Comparison of ENCODE assay signal across 20 mouse cellular contexts in genomic region chr11:32373266-32374026, GRCm38 (mm10). TPM values are rescaled to one million over a fixed set of nuclear protein-coding genes. Genes with fewer than 3 reads are reported as not detected.
DNase-seq lines count a peak whose midpoint lies in the region; ATAC-seq and TF ChIP-seq lines count a peak whose summit lies in the region.
"Had no signal": no experiment of that assay in that cellular context is flagged by ENCODE, and none has a peak within 500 bp of the region (broad histone marks: within the 10 kb centered on the region; RNA-seq: fewer than 3 reads in every experiment).

No protein-coding gene starts in this region.

- intact Hi-C loops in heart, postnatal 10 days (cut with DNase I): no loop called here

- no peak overlapping the region for H3K27ac ChIP-seq in forebrain, embryonic 14.5 days (ENCODE audit: low read depth, low read length)
- H3K27ac ChIP-seq in hindbrain, embryonic 14.5 days: peak overlapping the region; percentile 69
- H3K27ac ChIP-seq in midbrain, embryonic 15.5 days: 0 out of 2 replicates have a peak overlapping the region, but pooled peaks have one; percentile 30
- H3K27ac ChIP-seq in heart, embryonic 12.5 days (ENCODE audit: poor library complexity, severe bottlenecking): no peak overlapping the region
- H3K27ac ChIP-seq in thymus, adult 2 months (ENCODE audit: control insufficient read depth, insufficient read depth, low read length): no peak overlapping the region
- H3K27ac ChIP-seq in lung, postnatal 0 days (ENCODE audit: low read length): no peak overlapping the region
- H3K27ac ChIP-seq: kidney, postnatal 0 days; limb, embryonic 13.5 days; liver, embryonic 15.5 days; midbrain, embryonic 12.5 days had no signal

- no peak overlapping the region for H3K9ac ChIP-seq in forebrain, embryonic 14.5 days (ENCODE audit: low read length)
- H3K9ac ChIP-seq in hindbrain, embryonic 14.5 days: no peak overlapping the region
- H3K9ac ChIP-seq in midbrain, embryonic 15.5 days: no peak overlapping the region
- H3K9ac ChIP-seq in heart, embryonic 12.5 days: no peak overlapping the region
- no peak overlapping the region for H3K9ac ChIP-seq in lung, postnatal 0 days (replicated peaks; ENCODE audit: low read depth)
- H3K9ac ChIP-seq: limb, embryonic 13.5 days; liver, embryonic 15.5 days; midbrain, embryonic 12.5 days had no signal

- DNase-seq in R1 (ENCODE audit: low read depth, low spot score): peak; percentile 10
- DNase-seq in forebrain, embryonic 14.5 days (ENCODE audit: low spot score): peak; percentile 49
- DNase-seq in hindbrain, embryonic 14.5 days (ENCODE audit: low spot score): no peak
- no peak for DNase-seq in thymus, adult 2 months
- DNase-seq in lung, postnatal 0 days (ENCODE audit: low spot score): no peak
- DNase-seq in heart, postnatal 10 days: no peak
- DNase-seq: cerebellum, adult 9-11 months; gastrocnemius, postnatal 25 days; heart, postnatal 36 days; layer of hippocampus, adult 9-11 months; lung, postnatal 36 days had no signal

- TF ChIP-seq CTCF in thymus, adult 2 months (IDR thresholded peaks at IDR 0.05; ENCODE audit: borderline replicate concordance, control insufficient read depth, extremely low read depth, insufficient read depth, low read length, poor library complexity): no peak
- no peak for TF ChIP-seq CTCF in lung, postnatal 0 days (IDR thresholded peaks at IDR 0.05)

- no peak overlapping the region for H3K4me2 ChIP-seq in forebrain, embryonic 14.5 days (ENCODE audit: low read length)
- 0 out of 2 replicates have a peak overlapping the region, but pooled peaks have one; percentile 7 for H3K4me2 ChIP-seq in hindbrain, embryonic 14.5 days (replicated peaks)
- no peak overlapping the region for H3K4me2 ChIP-seq in midbrain, embryonic 15.5 days
- H3K4me2 ChIP-seq in heart, embryonic 12.5 days: no peak overlapping the region
- H3K4me2 ChIP-seq in lung, postnatal 0 days (replicated peaks; ENCODE audit: low read depth, low read length): no peak overlapping the region
- H3K4me2 ChIP-seq: heart, embryonic 11.5 days; limb, embryonic 13.5 days; liver, embryonic 15.5 days; midbrain, embryonic 12.5 days had no signal

- TF ChIP-seq EP300 in lung, postnatal 0 days (IDR thresholded peaks at IDR 0.05): no peak

- 37% methylated on average over 13 of the region's 13 CpGs for WGBS in forebrain, embryonic 14.5 days
- whole genome bisulfite sequencing in hindbrain, embryonic 14.5 days: 58% methylated on average over 13 of the region's 13 CpGs
- 74% methylated on average over 13 of the region's 13 CpGs for WGBS in midbrain, embryonic 15.5 days
- WGBS in heart, embryonic 12.5 days: 83% methylated on average over 13 of the region's 13 CpGs
- WGBS in thymus, adult 2 months: 95% methylated on average over 13 of the region's 13 CpGs
- 83% methylated on average over 13 of the region's 13 CpGs for WGBS in lung, postnatal 0 days

- peak; percentile 57; the same call in 1 of the 2 replicates for ATAC-seq in forebrain, embryonic 14.5 days
- ATAC-seq in hindbrain, embryonic 14.5 days (ENCODE audit: low FRiP score): peak; percentile 55
- 0 out of 2 replicates have a peak, but pooled peaks have one; percentile 30 for ATAC-seq in midbrain, embryonic 15.5 days (replicated peaks)
- no peak for ATAC-seq in heart, embryonic 12.5 days (ENCODE audit: insufficient number of reproducible peaks, low FRiP score)
- ATAC-seq in lung, postnatal 0 days: no peak
- ATAC-seq: intestine, postnatal 0 days had no signal

- no peak for TF ChIP-seq POLR2A in thymus, adult 2 months (IDR thresholded peaks at IDR 0.05; ENCODE audit: control insufficient read depth, extremely low read depth, insufficient read depth, low read length, poor library complexity)

- H3K4me3 ChIP-seq in forebrain, embryonic 14.5 days (ENCODE audit: low read depth, low read length): no peak overlapping the region
- no peak overlapping the region for H3K4me3 ChIP-seq in hindbrain, embryonic 14.5 days (replicated peaks; ENCODE audit: low read length)
- no peak overlapping the region for H3K4me3 ChIP-seq in midbrain, embryonic 15.5 days
- no peak overlapping the region for H3K4me3 ChIP-seq in heart, embryonic 12.5 days
- H3K4me3 ChIP-seq in thymus, adult 2 months (ENCODE audit: control insufficient read depth, insufficient read depth, low read length): no peak overlapping the region
- H3K4me3 ChIP-seq in lung, postnatal 0 days (ENCODE audit: low read depth, low read length): no peak overlapping the region
- H3K4me3 ChIP-seq: limb, embryonic 13.5 days; liver, embryonic 15.5 days; midbrain, embryonic 12.5 days had no signal

- peaks cover 12% of the 10 kb centered on the region for H3K4me1 ChIP-seq in forebrain, embryonic 14.5 days (ENCODE audit: control insufficient read depth, insufficient read depth, low read length)
- peaks cover 11% of the 10 kb centered on the region for H3K4me1 ChIP-seq in hindbrain, embryonic 14.5 days (replicated peaks; ENCODE audit: control insufficient read depth, insufficient read depth, low read length)
- no peaks in the 10 kb centered on the region for H3K4me1 ChIP-seq in midbrain, embryonic 15.5 days
- H3K4me1 ChIP-seq in heart, embryonic 12.5 days (replicated peaks): no peaks in the 10 kb centered on the region
- H3K4me1 ChIP-seq in thymus, adult 2 months (replicated peaks; ENCODE audit: control insufficient read depth, insufficient read depth, low read length): no peaks in the 10 kb centered on the region
- no peaks in the 10 kb centered on the region for H3K4me1 ChIP-seq in lung, postnatal 0 days (ENCODE audit: insufficient read depth, low read depth, low read length)
- H3K4me1 ChIP-seq: limb, embryonic 13.5 days; liver, embryonic 15.5 days had no signal

- peaks cover 40% of the 10 kb centered on the region for H3K36me3 ChIP-seq in forebrain, embryonic 14.5 days (ENCODE audit: control insufficient read depth, insufficient read depth, low read length)
- H3K36me3 ChIP-seq in hindbrain, embryonic 14.5 days (replicated peaks; ENCODE audit: control insufficient read depth, insufficient read depth): peaks cover 52% of the 10 kb centered on the region
- peaks cover 17% of the 10 kb centered on the region for H3K36me3 ChIP-seq in midbrain, embryonic 15.5 days (replicated peaks)
- peaks cover 60% of the 10 kb centered on the region for H3K36me3 ChIP-seq in heart, embryonic 12.5 days
- no peaks in the 10 kb centered on the region for H3K36me3 ChIP-seq in thymus, adult 2 months (ENCODE audit: control insufficient read depth, insufficient read depth, low read length)
- 0 out of 2 replicates have a peak, but pooled peaks cover 5% of the 10 kb centered on the region for H3K36me3 ChIP-seq in lung, postnatal 0 days (ENCODE audit: insufficient read depth, low read length)
- H3K36me3 ChIP-seq: G1E had no signal

- no peaks in the 10 kb centered on the region for H3K9me3 ChIP-seq in forebrain, embryonic 14.5 days (replicated peaks; ENCODE audit: control insufficient read depth, low read length)
- H3K9me3 ChIP-seq in hindbrain, embryonic 14.5 days (ENCODE audit: control insufficient read depth, low read length): no peaks in the 10 kb centered on the region
- no peaks in the 10 kb centered on the region for H3K9me3 ChIP-seq in midbrain, embryonic 15.5 days
- H3K9me3 ChIP-seq in heart, embryonic 12.5 days (replicated peaks): no peaks in the 10 kb centered on the region
- no peaks in the 10 kb centered on the region for H3K9me3 ChIP-seq in lung, postnatal 0 days (ENCODE audit: low read length)
- H3K9me3 ChIP-seq: G1E; limb, embryonic 13.5 days; liver, embryonic 15.5 days; midbrain, embryonic 12.5 days had no signal

- no peaks in the 10 kb centered on the region for H3K27me3 ChIP-seq in forebrain, embryonic 14.5 days (replicated peaks; ENCODE audit: control insufficient read depth, insufficient read depth, low read length)
- H3K27me3 ChIP-seq in hindbrain, embryonic 14.5 days (ENCODE audit: control insufficient read depth, insufficient read depth, low read length): no peaks in the 10 kb centered on the region
- no peaks in the 10 kb centered on the region for H3K27me3 ChIP-seq in midbrain, embryonic 15.5 days (replicated peaks)
- no peaks in the 10 kb centered on the region for H3K27me3 ChIP-seq in heart, embryonic 12.5 days (replicated peaks)
- no peaks in the 10 kb centered on the region for H3K27me3 ChIP-seq in thymus, adult 2 months (ENCODE audit: control insufficient read depth, insufficient read depth, low read length)
- no peaks in the 10 kb centered on the region for H3K27me3 ChIP-seq in lung, postnatal 0 days (replicated peaks; ENCODE audit: insufficient read depth, low read length)
- H3K27me3 ChIP-seq: limb, embryonic 13.5 days; liver, embryonic 15.5 days; midbrain, embryonic 12.5 days had no signal

RNA-seq across cellular contexts. Expression of gene Sh3pxd2b, which starts 25.8 kb away (rescaled TPM):
- 13.4 and 17.0 TPM in 2 replicates for polyA plus RNA-seq in forebrain, embryonic 14.5 days (2014; fragmentation: Nextera tagmentation; extraction: Ambion mirVana)
- polyA plus RNA-seq in hindbrain, embryonic 14.5 days (2014; fragmentation: Nextera tagmentation; extraction: Ambion mirVana): 21.8 and 23.4 TPM in 2 replicates
- 26.1 and 27.0 TPM in 2 replicates for polyA plus RNA-seq in midbrain, embryonic 15.5 days (2015; fragmentation: Nextera tagmentation; extraction: Ambion mirVana)
- polyA plus RNA-seq in heart, embryonic 12.5 days (2016; fragmentation: Nextera tagmentation; extraction: Ambion mirVana): 16.5 and 17.6 TPM in 2 replicates
- 6.8 and 7.5 TPM in 2 replicates for polyA plus RNA-seq in thymus, adult 2 months (2012; rRNA removed)
- polyA plus RNA-seq in lung, postnatal 0 days (2015; fragmentation: Nextera tagmentation; extraction: Ambion mirVana): 7.4 and 9.4 TPM in 2 replicates
- total RNA-seq in heart, postnatal 10 days (2021): 10 to 100 TPM; 27.6 to 29.6 TPM
- polyA plus RNA-seq: G1E had no signal

Comparison
In these comparisons a context has a peak if more than half of its experiments do, and no peak if none do; other contexts are left out.
1. DNase-seq: peak in R1 (single experiment) and forebrain, embryonic 14.5 days (single experiment); none in hindbrain, embryonic 14.5 days (single experiment), thymus, adult 2 months (single experiment), lung, postnatal 0 days (single experiment) and heart, postnatal 10 days (0 of 2).
2. ATAC-seq: peak in forebrain, embryonic 14.5 days (single experiment), hindbrain, embryonic 14.5 days (single experiment) and midbrain, embryonic 15.5 days (single experiment); none in heart, embryonic 12.5 days (single experiment) and lung, postnatal 0 days (single experiment).
3. H3K27ac ChIP-seq: peak in hindbrain, embryonic 14.5 days (single experiment) and midbrain, embryonic 15.5 days (single experiment); none in forebrain, embryonic 14.5 days (single experiment), heart, embryonic 12.5 days (single experiment), thymus, adult 2 months (single experiment) and lung, postnatal 0 days (single experiment).